Mouse (Mus musculus) B cell, adult 62 days (primary cell): ENCODE data around the gene Gm3238. TPM values are rescaled to one million over a fixed set of nuclear protein-coding genes. Genes with fewer than 3 reads are reported as not detected.

Experiments
- total RNA-seq: library from RNA; stranded (reverse); gene quantifications from 4 replicates; pipeline ENCODE4 v1.2.4, GENCODE M21; 2023

Gm3238 gene
- not detected in 4 replicates for total RNA-seq

DNA sequence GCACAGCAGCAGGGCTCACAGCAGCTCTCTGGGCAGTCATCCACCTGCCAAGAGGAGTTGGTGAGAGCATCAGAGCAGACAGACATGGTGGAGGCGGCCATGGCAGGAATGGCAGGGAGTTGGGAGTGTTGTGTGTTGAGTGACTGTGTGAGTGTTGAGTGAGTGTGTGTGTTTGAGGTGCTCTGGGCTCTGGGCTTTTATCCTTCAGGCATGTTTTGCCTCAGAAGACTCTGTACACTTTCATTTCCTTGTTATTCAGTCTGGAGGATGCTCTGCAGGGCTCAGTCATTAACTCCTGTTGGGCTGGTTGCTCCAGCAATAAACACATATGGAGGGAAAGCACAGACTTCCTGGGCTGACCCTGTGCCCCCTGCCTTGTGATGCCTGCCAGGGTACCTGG is at the start of gene Gm3238:
Gene Gm3238, minus strand, starts transcription at position 101 of the 400 bp plus-strand sequence.

DNA sequence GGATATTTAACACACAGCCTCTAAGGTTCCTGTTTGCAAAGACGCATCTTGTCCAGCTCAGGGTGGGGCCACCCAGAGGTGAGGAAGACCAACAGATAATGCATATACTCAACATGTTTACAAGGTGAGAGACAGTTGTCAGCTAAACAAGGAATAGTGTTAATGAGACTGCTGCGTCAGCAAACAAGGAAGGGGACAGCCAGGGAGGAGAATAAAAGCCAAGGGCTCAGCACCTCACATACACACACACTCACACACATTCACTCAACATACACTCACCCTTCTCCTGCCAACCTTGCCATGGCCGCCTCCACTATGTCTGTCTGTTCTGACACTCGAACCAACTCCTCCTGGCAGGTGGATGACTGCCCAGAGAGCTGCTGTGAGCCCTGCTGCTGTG is 43.3 kb upstream of the Gm3238 start, which contains the start of gene Gm2696:
Gene Gm2696, plus strand, starts transcription at position 301 of the 400 bp plus-strand sequence.

GRCm38 (mm10) chr10:77811743-77812142 is 40.6 kb upstream of the Gm3238 start, which contains the start of gene Gm9507:
Gm9507 (minus strand) TSS chr10:77811843.

DNA sequence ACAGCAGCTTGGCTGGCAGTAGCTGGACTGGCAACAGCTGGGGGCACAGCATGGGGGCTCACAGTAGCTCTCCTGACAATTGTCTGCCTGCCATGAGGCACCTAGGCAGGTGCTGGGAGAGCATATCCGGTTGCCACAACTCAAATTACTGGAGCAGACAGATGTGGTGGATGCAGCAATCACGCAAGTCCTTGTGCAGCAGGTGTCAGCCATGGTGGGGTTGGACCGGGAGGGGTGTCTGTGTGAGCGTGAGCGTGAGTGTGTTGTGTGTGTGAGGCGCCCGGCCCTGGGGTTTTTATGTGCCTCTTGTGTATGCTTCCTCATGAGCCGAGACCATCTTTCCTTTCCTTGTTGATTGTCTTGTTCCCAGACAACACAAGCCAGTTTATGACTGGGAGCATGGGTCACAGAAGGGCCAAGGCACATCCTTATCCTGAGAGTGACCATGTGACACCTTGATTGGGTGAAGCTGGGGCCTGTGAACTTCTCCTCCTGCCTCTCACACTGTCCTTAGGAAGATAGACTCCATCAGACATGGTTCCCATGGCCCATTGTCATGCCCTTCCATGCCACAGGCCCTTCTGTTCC is 27.9 kb upstream of the Gm3238 start, which contains the start of gene Gm19668:
Gene Gm19668, minus strand, starts transcription at position 213 of the 588 bp plus-strand sequence.

GRCm38 (mm10) chr10:77794976-77795375 is 23.9 kb upstream of the Gm3238 start, which contains the start of gene Gm9639:
Gm9639 (minus strand) TSS chr10:77795076.

GRCm38 (mm10) chr10:77787876-77788275 is 16.8 kb upstream of the Gm3238 start, which contains the start of gene Gm7137:
Gm7137 (minus strand) TSS chr10:77788200.

GRCm38 (mm10) chr10:77782442-77782841 is 11.3 kb upstream of the Gm3238 start, which contains the start of gene Gm3250:
Gm3250 (minus strand) TSS chr10:77782542.

DNA sequence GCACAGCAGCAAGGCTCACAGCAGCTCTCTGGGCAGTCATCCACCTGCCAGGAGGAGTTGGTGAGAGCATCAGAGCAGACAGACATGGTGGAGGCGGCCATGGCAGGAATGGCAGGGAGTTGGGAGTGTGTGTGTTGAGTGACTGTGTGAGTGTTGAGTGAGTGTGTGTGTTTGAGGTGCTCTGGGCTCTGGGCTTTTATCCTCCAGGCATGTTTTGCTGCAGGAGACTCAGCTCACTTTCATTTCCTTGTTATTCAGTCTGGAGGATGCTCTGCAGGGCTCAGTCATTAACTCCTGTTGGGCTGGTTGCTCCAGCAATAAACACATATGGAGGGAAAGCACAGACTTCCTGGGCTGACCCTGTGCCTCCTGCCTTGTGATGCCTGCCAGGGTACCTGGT is 5.7 kb upstream of the Gm3238 start, which contains the start of gene Gm7138:
Gene Gm7138, minus strand, starts transcription at position 101 of the 400 bp plus-strand sequence.

DNA sequence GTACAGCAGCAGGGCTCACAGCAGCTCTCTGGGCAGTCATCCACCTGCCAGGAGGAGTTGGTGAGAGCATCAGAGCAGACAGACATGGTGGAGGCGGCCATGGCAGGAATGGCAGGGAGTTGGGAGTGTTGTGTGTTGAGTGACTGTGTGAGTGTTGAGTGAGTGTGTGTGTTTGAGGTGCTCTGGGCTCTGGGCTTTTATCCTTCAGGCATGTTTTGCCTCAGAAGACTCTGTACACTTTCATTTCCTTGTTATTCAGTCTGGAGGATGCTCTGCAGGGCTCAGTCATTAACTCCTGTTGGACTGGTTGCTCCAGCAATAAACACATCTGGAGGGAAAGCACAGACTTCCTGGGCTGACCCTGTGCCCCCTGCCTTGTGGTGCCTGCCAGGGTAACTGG is 11.5 kb downstream of the Gm3238 start, which contains the start of gene Gm3233:
Gene Gm3233, minus strand, starts transcription at position 101 of the 400 bp plus-strand sequence.

DNA sequence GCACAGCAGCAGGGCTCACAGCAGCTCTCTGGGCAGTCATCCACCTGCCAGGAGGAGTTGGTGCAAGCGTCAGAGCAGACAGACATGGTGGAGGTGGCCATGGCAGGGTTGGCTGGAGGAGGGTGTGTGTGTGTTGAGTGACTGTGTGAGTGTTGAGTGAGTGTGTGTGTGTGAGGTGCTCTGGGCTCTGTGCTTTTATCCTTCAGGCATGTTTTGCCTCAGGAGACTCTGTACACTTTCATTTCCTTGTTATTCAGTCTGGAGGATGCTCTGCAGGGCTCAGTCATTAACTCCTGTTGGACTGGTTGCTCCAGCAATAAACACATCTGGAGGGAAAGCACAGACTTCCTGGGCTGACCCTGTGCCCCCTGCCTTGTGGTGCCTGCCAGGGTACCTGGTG is 19.9 kb downstream of the Gm3238 start, which contains the start of gene Gm9736:
Gene Gm9736, minus strand, starts transcription at position 101 of the 400 bp plus-strand sequence.

GRCm38 (mm10) chr10:77741924-77742688 is 29.0 kb downstream of the Gm3238 start, which contains the start of gene Gm18596:
Gm18596 (minus strand) TSS chr10:77742638.

GRCm38 (mm10) chr10:77726186-77726585 is 44.9 kb downstream of the Gm3238 start, which contains the start of gene Gm10100:
Gm10100 (plus strand) TSS chr10:77726486.

Other genes starting within 250 kb of the Gm3238 start
- gene Itgb2, start 241.1 kb downstream of the Gm3238 start, total RNA-seq: 74.3 to 78.8 TPM (median 76.3 TPM) in 4 replicates
- 68.7 to 88.1 TPM (median 80.3 TPM) in 4 replicates for gene Pttg1ip, start 189.6 kb downstream of the Gm3238 start, total RNA-seq
- 59.3 to 66.2 TPM (median 61.2 TPM) in 4 replicates for gene Sumo3, start 165.2 kb downstream of the Gm3238 start, total RNA-seq
- gene Gm49325, start 165.1 kb downstream of the Gm3238 start, total RNA-seq: 3.8 TPM in 1 of 4 replicates, not detected in the others
- gene Ube2g2, start 149.1 kb downstream of the Gm3238 start, total RNA-seq: 36.7 to 55.5 TPM (median 43.1 TPM) in 4 replicates
- 3.3 to 4.2 TPM (median 3.7 TPM) in 4 replicates for gene Tspear, start 84.8 kb downstream of the Gm3238 start, total RNA-seq
- gene Gm19402, start 80.6 kb downstream of the Gm3238 start, total RNA-seq: not detected in 4 replicates
- not detected in 4 replicates for gene Gm9508, start 74.1 kb downstream of the Gm3238 start, total RNA-seq
- gene Gm10272, start 64.7 kb downstream of the Gm3238 start, total RNA-seq: not detected in 4 replicates
- not detected in 4 replicates for gene Gm10024, start 59.9 kb downstream of the Gm3238 start, total RNA-seq
- not detected in 4 replicates for gene Gm10142, start 55.5 kb downstream of the Gm3238 start, total RNA-seq
- not detected in 4 replicates for gene Krtap12-1, start 50.7 kb downstream of the Gm3238 start, total RNA-seq
- not detected in 4 replicates for gene Gm10100, start 44.8 kb downstream of the Gm3238 start, total RNA-seq
- not detected in 4 replicates for gene Gm18596, start 28.7 kb downstream of the Gm3238 start, total RNA-seq
- not detected in 4 replicates for gene Gm9736, start 20.0 kb downstream of the Gm3238 start, total RNA-seq
- not detected in 4 replicates for gene Gm3233, start 11.6 kb downstream of the Gm3238 start, total RNA-seq
- gene Gm7138, start 5.6 kb upstream of the Gm3238 start, total RNA-seq: not detected in 4 replicates
- not detected in 4 replicates for gene Gm3250, start 11.2 kb upstream of the Gm3238 start, total RNA-seq
- not detected in 4 replicates for gene Gm7137, start 16.9 kb upstream of the Gm3238 start, total RNA-seq
- not detected in 4 replicates for gene Gm9639, start 23.8 kb upstream of the Gm3238 start, total RNA-seq
- gene Gm19668, start 27.8 kb upstream of the Gm3238 start, total RNA-seq: not detected in 4 replicates
- gene Gm9507, start 40.5 kb upstream of the Gm3238 start, total RNA-seq: not detected in 4 replicates
- gene Gm2696, start 43.4 kb upstream of the Gm3238 start, total RNA-seq: not detected in 4 replicates
- gene Krtap10-4, start 55.8 kb upstream of the Gm3238 start, total RNA-seq: not detected in 4 replicates
- gene Krtap10-10, start 64.6 kb upstream of the Gm3238 start, total RNA-seq: not detected in 4 replicates
- gene Gm36176, start 75.5 kb upstream of the Gm3238 start, total RNA-seq: not detected in 4 replicates
- not detected in 4 replicates for gene Gm10318, start 81.5 kb upstream of the Gm3238 start, total RNA-seq
- gene Gm3285, start 90.7 kb upstream of the Gm3238 start, total RNA-seq: not detected in 4 replicates
- gene Lrrc3, start 131.2 kb upstream of the Gm3238 start, total RNA-seq: 0.16 to 0.27 TPM in 2 of 4 replicates, not detected in the others
- 21.4 to 30.7 TPM (median 24.9 TPM) in 4 replicates for gene Trpm2, start 199.2 kb upstream of the Gm3238 start, total RNA-seq
- gene 1810043G02Rik, start 207.2 kb upstream of the Gm3238 start, total RNA-seq: 7.4 to 12.6 TPM (median 10.7 TPM) in 4 replicates
- gene Pfkl, start 238.8 kb upstream of the Gm3238 start, total RNA-seq: 76.6 to 97.0 TPM (median 84.3 TPM) in 4 replicates